Mouse (Mus musculus): ENCODE data around the gene Chat.

Chat gene

DNA sequence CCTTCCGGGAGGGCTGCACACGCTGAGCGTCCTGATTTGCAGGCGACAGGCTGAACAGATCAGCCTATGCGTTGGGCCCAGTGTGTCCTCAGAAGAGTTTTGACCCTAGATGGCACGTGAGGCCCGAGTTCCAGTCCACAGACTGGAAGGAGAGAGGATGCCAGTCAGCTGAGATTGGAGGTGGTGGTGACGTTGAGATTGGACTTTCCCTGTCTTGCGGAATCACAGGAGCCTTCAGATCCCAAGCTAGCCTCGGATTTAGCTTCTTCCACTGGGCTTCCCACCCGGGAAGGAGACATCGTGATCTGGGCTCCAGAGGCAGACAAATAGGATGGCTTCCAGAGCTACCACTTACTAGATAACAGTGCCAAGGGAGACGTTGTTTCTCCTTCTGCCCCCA is at the start of gene Chat:
Gene Chat (minus strand): TSS at position 101 of the 400 bp plus-strand sequence.
- no peak for DNase-seq (ENCODE audit: low read depth)

DNA sequence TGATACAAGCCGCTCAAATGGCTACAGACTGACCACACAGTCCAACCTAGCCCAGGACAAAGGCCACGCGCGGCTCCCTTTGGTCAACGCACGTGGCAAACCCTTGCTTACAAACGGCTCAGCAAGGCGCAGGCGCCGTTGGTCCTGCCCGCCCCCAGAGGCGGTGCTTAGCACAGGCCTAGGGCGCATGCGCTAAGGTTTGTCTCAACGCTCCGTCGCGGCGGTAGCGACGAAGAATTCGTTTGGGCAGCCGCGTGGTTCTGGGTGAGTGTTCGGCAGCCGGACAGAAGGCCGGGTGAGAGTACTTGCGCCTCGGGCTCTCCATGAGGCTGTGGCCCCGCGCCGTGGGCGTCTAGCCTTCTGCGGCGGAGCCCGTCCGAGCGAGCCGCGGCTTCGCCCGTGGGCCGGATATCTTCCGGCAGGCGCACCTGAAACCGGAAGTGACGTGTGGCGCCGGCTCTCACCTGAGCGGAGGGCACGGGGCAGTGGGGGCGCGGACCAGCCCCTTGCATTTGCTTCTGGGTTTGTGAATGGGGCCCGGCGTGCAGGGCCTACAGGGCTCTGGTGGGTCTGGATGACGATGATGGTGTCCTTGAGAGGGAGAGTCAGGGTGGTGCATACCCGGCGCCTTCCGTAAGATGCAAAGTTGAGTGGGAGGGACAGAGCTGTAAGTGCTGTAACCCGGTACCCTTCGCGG is 47.7 kb upstream of the Chat start, which contains the start of gene Ercc6:
Gene Ercc6 (plus strand): TSS at position 186 of the 697 bp plus-strand sequence.
- peak; percentile 87 for DNase-seq (ENCODE audit: low read depth)

DNA sequence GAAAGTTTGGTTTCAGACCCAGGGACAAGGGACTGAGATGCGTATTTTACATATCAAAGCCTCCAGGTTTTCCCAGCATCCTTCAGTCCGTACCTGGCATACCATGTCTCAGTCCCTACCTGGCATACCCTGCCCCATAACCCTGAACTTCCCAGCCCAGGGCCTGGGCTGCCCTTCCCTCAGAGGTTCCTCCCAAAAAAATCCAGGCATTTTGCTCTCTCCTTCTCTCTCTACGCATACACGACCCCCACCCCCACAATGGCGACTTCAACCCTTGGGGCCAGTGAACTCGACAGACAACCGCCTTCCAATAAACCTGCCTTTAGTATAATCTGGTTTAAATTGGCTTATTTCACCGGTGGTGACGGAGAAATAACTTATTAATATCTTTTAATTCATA is 47.1 kb upstream of the Chat start:
- DNase-seq (ENCODE audit: low read depth): no peak

DNA sequence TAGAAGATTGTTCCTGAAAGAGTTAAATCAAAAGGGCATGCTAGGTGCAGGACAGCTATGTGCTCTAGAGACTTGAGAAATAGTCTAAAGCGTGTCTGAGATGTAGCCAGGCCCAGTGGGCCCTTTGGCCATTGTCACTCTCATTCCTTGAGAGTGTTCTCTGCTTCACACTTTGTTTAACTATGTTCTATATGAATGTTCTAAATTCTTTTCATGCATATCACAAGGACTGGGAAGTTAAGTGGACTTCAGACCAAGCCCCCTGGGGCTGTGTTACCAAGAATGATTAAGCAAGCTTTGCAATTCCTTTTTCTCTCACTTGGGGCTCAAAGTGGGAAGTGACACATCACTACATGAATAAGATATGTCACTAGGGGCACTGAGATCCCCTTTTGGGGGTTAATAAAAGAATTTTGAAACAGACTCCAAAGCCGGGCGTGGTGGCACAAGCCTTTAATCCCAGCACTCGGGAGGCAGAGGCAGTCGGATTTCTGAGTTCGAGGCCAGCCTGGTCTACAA is 43.7 kb upstream of the Chat start:
- no peak for DNase-seq (ENCODE audit: low read depth)

DNA sequence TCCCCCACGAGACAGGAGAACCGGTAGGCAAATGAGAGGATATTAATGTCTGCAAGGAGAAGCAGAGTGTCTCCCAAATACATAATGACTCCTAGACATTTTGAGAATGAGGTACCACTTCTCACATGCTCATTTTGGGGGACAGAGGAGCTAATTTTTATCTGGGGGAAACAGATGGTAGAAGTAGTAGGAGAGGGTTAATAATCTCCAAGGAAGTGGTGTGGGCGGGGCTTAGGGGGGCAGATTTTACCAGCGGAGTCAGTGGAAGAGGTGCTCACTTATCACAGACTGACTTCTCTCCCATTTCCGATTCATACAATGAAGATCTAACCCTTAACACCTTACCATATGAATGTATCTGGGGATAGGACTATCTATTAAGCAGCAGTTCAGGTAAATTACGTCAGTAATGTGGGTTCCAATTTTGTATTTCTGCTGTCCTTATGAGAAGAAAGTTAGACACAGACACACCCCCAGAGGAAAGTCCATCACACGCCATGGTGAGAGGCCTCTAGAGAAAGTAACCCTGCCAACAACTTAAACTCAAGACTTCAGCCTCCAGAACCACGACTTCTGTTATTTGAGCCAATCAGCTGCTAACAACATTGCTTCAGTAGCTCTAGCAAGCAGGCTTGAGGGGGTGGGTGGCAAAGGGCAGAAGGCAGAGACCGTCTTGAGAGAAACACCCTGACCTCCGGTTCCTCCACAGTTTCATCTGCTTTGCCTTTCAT is 42.5 kb upstream of the Chat start:
- no peak for DNase-seq (ENCODE audit: low read depth)

DNA sequence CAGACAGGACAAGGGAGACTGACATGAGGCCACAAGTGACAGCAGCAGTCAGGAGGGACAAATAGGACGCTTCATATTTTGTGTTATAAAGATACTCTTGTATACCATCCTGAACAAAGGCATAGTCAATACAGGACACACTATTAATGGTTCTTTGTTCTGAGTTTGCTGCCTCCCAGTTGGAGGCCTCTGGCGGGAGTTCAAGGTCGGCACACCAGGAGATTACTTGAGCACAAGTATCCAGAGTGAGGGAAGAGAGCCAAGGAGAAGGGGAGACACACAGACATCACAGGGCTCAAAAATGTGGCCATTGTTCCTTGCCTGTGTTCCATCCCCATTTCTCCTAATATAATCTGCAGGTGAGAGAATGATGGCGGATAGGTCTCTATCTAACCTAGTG is 41.4 kb upstream of the Chat start:
- no peak for DNase-seq (ENCODE audit: low read depth)

DNA sequence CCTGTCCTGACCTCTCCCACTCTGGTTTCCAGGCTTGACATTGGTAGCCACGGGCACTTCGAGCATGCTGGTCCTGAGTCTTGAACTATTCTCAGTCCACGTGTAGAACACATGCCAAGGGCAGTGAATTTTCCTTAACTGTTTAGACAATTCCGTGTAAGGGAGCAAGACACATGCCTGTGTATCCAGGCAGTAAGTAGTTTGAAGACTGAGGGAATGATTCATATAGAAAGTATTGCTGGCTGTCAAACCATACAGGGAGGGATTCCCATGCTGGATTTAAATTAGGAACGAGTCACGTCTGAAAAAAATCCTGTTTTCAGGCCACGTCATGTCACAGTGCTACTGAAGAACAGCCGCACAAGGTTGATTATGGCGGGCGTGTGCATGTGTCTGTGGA is 40.5 kb upstream of the Chat start:
- no peak for DNase-seq (ENCODE audit: low read depth)

DNA sequence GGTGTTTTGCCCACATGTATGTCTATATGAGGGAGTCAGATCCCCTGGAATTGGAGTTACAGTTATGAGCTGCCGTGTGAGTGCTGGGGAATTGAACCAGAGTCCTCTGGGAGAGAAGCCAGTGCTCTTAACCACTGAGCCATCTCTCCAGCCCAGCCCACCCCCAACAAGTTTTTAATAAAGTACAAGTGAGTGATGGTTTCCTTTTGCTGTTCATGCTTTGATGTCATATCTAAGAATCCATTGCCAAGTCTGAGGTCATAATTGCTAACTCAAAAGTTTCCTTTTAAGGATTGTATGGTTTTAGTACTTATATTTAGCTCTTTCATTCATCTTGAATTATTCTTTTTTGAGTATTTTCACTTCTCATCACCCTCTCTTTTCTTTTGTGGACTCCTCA is 38.1 kb upstream of the Chat start:
- no peak for DNase-seq (ENCODE audit: low read depth)

DNA sequence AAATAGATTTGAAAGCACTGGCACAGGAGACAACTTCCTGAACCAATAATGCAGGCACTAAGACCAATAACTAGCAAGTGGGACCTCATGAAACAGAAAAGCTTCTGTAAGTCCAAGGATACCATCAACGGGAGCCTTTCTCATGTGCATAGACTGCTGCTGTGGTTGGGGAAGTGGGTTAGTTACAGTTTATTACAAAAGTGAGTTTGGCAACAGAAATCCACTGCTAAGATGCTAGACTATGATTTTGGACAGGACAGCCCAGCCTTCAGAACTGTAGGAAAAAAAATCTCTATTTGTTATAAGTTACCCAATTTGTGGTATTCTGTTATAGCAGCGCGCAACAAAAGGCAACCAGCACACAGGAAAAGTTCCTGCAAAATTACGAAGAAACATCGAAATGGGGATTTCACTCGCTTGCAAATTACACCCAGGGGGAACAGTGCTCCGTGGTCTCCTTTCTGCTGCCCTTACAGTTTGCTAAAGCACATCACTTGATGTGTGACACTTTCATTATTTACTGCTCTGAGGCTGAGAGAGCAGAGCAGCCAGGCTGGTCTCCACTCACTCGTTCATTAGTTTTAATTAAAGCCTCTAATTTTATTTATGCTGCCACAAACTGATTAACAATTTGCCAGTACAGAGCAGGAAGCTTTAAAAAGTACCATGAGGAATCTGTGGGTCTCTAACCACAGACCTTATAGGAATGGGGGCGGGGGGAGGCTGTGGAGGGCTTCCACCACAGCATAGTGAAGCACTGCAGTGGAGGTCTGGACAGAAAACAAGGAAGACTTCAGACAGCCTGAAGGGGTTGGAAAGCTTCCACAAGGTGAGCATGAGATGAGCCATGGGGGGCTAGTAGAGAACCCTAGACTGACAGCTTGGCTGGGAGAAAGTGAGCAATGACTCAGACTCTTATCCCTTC is 37.2 kb upstream of the Chat start:
- DNase-seq (ENCODE audit: low read depth): no peak

DNA sequence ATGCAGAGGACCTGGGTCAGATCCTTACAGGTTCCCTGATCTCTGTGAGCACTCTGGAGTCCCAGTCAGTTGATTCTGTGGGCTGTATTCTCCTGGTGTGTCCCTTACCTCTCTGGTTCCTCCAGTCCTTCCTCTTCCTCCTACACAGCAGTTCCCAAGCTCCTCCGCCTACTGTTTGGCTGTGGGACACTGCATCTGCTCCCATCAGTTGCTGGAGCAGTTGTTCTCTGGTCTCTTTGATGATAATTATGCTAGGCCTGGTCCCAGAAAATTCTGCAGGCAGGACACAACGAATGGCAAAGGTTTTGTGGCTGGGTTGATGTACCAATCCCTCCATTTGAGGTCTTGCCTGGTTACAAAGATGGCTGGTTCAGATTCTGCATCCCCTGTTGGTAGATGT is 35.5 kb upstream of the Chat start:
- no peak for DNase-seq (ENCODE audit: low read depth)

DNA sequence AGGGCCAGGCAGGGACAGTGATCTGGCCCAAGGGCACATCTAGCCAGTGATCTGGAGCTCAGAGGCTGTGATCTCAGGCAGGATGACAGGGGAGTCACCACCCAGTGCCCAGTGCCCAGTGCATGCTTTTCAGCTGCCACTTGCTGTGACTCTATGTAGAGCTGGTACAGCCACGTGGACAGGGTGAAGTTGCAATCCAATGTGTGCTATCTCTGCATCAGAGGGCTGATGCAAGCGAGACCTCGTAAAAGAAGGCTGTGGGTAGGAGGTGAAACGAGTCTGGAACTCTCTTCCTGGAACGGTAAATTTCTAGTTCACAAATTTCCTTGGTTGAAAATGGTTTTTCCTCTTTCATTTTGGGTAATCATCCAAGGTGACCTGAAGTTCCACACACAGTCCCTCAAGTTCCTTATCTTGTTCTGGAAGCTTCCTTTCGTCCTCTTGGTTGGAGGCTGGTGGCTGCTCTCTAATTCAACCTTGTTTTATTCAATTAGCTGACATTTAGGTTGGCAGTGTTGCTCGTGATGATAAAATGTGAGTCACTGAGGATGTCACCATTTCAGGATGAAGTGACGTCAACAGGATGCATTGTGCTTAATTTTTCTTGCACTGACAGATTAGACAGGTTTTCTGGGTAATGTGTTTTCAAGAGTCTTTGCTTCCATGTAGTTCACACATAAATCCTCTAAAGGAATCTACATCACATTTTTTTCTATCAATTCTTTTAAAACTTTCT is 30.5 kb upstream of the Chat start:
- no peak for DNase-seq (ENCODE audit: low read depth)

DNA sequence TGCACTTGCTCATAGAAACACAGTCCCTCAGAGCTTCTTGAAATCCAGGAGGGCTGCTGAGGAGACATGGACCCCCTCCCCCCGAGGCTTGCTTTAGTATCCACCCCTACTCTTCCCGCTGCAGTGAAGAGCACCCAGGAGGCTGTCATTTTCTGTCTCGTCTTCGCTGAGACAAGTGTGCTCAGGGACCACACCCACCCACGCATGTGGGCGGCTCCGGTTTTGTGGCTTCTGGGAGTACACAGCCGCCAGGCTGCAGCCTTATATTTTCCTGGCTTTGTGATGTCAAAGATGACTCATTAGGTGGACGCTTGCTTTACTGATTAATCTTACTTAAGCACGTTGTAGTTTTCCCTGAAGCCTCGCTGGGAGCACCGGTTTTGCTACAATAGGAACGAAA is 26.7 kb upstream of the Chat start:
- DNase-seq (ENCODE audit: low read depth): no peak

DNA sequence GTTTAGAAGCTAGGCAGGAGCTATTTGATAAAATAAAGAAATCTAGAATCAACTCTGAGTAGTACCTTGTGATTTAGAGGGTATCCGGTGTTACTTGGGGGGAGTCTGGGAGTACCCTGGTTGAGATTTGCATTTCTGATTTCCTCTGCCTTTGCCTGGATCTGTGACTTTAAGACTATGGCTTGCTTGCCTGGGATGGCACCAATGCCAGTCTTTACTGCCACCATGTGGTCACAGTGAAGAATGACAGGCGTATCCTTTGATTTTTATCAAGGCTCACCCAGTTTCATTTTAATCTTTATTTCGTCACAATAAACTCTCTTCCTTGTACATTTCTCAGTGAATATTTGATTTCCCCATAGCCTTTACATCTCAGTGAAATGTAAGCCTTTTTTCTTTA is 16.3 kb upstream of the Chat start:
- no peak for DNase-seq (ENCODE audit: low read depth)

DNA sequence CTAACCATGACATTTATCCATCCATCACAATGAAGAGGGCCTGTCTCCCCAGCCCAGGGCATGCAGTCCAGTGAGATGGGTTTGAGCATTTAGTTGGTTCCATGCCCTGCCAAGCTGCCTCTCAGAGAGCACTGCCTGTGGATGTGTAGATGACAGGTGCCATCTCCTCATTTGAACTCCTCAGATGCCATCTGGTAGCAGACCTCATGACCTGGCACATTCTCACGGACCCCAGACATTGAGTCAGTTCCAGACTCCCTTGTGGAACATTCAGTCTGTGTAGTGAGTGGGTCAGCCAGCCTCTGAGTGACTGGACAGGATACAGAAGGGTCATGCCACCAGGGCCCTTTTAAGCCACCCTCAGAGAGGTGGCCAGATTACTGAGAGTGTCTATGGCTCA is 11.8 kb upstream of the Chat start:
- no peak for DNase-seq (ENCODE audit: low read depth)

DNA sequence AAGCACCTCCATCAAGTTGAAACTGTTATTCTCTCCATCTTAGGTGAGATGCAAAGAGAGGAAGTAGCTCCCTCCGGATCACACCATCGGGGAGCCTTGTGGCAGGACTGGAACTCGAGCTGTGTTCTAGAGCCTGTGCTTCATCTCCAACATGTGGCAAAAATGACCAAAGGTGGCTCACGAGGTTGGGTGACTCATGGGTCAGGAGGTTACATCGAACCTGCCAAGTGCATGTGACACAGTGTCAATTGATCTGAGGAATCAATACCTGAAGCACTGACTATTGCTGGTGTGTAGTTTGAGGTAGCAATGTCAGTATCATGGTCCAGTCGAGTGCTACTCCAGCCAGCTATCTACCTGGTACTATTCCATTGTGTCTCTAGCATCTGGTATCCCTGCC is 10.8 kb upstream of the Chat start:
- DNase-seq (ENCODE audit: low read depth): no peak

DNA sequence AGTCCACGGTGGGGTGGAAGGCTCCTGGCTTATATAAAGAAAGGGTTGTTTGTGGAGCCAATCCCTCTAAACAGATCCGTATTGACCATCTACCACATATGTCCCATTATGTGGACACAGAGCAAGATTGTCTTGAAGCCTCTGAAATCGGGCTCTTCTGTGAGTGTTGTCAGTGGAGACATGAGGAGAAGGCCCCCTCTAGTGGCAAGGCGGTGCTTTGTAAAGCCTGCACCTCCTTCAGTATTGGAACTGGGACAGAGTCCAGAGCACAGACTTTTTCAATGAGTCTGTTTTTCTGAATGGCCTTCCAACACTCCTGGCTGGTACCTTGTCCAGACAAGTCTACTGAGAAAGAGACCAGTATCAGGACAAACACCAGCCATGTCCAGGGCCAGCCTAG is 7.2 kb upstream of the Chat start:
- DNase-seq (ENCODE audit: low read depth): peak; percentile 36

DNA sequence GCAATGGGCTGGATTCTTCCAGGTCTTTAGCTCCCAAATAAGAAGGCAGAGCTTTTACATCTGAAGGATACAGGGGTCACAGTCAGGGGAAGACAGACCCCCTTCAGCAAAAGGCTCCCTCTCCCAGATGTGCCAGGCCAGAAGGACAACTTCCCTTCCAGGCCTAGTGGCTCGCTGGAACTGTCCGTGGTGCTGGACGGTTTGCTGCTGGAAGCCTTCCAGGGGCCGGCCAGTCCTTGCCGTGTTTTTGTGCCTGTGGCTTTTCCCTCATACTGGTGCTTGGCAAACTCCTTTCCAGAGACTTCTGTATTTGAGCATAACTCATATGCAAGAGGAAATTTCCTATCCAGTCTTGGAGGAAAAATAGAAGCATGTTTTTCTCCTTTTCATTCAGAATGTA is 1.8 kb upstream of the Chat start:
- peak; percentile 5 for DNase-seq (ENCODE audit: low read depth)

DNA sequence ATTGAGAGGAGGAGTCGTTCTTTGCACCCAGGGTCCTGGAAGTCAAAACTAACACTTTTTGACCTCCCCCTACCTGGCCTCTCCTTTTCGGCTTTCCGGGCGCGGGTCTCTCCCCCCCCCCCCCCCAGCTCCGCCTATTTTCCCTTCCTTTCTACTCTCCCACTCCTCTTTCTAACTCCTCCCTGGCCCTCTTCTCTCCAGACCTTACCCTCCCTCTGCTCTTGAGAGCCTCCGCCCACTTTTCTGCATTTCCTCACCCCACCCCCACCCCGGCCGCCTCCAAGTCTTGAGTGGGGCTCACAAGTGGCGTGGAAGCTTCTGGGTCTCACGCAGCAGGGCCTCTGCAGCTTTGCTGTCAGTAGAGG is 301 bp downstream of the Chat start:
- DNase-seq (ENCODE audit: low read depth): no peak

DNA sequence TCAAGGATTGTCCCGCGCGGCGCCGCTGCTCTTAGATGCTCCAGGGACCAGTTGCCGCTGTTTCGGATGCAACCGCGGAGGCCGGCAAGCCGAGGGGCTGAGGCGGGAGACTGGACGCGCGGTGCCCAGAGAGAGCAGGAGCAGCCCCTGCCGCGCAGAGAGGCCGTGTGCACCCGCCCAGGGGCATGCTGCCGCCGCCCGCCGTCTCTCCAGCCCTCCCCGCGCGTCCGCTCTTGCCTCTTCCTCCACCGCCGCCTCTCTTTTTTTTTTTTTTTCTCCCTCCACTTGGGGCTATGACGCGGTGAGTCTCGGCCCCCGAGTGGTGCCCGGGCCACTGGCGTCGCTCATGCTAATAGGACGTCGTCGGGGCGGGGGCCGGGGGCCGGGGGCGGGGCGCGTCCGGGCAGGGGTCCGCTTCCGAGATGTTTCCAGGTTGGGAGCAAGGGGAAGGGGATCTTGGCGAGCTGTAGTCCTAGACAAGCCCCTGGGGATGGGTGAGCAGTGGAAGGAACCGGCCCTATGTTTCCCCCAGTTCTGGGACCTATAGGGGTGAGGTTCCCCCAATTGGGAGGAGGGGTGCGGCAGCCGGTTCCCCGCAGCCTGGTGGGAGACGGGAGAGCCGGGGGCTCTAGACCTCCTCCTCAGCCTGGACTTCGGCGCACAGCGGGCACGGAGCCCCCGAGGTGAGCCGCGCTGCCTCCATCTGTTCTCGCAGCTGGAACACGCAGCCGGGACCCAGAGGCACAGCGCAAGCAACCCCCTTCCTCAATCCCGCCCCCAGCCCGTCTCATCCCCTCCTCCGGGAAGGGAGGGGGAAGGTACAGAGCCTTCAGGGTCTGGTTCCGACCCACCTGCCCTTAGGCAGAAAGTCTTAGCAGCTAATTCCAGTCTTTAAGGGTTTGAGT is 936 bp downstream of the Chat start, which contains the start of gene Slc18a3:
Gene Slc18a3 (minus strand): TSS at position 250 of the 905 bp plus-strand sequence.
- no peak for DNase-seq (ENCODE audit: low read depth)

DNA sequence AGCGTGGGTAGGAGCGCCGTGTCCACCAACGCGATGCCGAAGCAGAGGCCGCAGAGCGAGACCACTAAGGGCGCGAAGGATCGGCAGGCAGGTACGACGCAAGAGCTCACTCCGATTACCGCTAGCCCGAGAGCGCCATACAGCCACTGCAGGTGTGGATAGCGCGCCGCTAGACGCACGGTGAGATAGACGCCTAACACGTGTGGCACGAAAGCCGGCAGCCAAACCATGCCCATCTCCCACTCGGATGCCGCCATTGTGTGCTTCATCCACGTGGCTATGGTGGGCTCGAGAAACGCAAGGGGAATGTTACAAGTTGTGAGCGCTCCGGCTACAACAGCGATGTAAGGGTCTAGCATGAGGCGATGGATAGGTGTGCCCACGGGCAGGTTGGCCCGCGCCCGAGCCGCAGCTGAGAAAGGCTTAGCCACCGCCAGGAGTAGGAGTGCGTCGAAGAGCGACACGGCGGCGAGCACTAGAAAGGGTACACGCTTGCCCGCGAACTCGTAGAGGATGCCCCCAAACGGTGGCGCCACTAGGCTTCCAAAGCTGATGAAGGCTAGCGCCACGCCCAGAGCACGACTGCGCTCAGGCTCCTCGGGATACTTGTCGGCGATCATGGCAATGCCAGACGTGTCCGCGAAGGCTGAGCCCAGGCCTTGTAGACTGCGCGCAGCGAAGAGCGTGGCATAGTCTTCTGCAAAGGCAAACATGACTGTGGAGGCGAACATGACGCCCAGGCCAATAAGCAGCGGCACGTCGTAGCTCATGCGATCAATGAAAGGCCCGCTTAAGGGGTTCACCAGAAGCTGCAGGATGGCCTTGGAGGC is 2.4 kb downstream of the Chat start:
- no peak for DNase-seq (ENCODE audit: low read depth)

All from fibroblast of lung, adult 2 months (primary cell).